Mouse (Mus musculus): ENCODE data around the gene Fosb.

Gene Fosb

DNA sequence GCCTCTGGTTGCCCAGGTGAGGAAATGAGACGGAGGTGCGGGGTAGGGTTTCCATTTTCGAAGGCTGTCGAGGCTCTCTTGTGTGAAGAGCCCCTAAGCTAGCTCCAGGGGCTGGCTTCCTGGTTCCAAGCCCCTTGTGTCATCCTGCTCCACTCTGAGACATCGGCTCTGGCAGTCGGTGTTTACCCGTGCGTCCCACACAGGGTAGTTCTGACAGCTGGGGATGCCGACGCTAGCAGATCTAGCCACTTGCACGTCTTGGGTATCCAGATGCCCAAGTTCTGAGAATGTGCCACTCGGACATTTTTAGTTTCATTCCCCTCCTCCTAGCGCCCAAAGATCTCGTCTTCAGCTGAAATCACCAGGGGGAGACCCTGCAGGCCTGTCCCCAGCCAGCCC, 26.4 kb downstream of the Fosb start:
- CTCF ChIA-PET, result interaction anchor here (0.6 kb wide), 1 partner anchor 327 kb away, joined by 3 read pairs; no protein-coding TSS in a partner anchor

DNA sequence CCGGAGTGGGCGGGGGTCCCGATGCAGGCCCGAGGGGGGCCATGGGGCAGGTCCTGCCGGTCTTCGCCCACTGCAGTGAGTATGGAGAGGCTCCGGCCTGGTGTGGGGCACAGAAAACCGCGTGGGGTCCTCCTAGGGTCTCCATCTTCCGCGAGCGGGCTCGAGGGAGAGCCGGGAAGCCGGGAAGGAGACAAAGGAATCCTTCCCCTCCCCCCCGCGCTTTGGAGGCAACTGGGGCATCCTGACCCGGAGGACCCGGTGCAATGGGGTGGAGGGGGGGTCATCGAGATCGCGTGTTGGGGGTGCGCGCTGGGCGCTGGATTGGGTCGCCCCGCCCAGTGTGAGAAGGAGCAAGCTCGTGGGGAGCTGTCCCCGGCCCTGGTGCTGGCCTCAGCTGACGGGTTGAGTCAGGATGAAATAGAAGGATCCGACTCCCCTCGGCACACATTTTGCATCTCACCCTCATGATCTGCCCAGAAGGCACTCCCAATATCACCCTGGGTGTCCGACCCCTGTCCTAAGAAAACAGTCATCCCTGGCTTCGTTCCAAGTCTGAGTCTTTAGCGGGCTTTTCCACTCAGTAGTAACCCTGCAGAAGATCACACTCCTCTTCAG, 27.0 kb downstream of the Fosb start:
- CTCF ChIA-PET, result interaction anchor here (0.6 kb wide), 1 partner anchor 326 kb away, joined by 3 read pairs; no protein-coding TSS in a partner anchor

DNA sequence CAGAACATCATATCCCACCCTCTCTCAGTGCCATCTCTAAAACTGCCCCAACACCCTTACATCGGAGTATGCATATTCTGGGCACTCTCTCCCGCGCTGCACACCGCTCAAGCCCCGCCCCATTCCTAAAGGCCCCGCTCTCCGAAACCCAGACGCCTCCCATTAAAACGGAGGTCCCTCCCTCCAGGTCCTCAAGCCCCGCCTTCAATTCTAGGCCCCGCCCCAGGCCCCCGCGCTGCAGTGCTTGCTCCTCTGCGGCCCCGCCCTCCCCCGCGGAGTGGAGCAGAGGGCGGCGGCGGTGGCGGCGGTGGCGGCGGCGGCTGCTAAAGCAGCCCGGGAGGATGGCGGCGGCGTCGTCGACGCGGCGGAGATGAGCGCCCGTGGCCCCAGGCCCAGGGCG, 27.5 kb downstream of the Fosb start, which contains the start of gene Rtn2:
Gene Rtn2 (plus strand): TSS at position 240 of the 400 bp plus-strand sequence.
- CTCF ChIA-PET, result interaction anchor here (0.6 kb wide), 1 partner anchor 13 kb away, joined by 7 read pairs; no protein-coding TSS in a partner anchor

DNA sequence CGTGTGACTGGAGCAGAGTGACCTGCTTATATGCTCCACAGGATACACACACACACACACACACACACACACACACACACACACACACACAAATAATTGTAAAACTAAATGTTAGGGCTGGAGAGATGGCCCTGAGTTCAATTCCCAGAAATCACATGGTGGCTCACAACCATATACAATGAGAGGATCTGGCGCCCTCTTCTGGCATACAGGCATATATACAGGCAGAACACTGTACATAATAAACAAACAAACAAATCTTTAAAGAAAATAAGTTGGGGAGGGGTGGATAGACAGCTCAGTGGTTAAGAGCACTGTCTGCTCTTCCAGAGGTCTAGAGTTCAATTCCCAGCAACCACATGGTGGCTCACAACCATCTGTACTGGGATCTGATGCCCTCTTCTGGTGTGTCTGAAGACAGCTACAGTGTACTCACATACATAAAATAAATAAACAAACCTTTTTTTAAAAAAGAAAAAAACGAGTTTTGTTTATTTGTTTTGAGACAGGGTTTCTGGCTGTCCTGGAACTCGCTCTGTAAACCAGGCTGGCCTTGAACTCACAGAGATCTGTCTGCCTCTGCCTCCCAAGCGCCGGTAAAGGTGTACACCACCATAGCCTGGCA, 28.1 kb downstream of the Fosb start:
- CTCF ChIA-PET, result interaction anchor here (0.5 to 1.8 kb wide), 5 partner anchors 14 to 87 kb away, joined by 3 to 7 read pairs (median 4); no protein-coding TSS in a partner anchor

DNA sequence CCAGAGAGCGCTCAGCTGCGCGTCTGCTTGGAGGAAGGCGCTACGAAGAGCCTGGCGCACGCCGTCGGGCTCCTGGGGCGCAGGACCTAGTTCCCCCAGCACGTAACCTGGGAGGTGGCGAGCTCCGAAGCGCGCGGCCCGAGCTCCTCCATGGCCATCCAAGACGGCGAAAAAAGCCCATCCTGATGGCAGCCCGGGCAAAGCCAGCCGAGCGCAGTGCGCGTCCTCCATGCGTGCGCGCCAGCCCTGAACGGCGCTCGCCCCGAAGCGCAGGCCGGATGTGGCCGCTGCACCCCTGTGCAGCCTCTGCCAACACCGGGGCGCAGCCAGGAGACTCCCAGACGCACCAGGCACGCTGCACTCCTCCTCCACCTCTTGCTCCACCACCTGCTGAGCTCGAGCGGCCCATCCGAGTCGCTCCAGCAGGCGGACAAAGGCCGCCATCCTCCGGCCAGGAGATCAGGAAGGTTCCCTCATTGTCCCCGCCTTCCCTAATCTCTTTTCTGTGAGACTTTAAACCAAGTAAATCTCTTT, 30.2 kb downstream of the Fosb start, which contains the start of gene Ppm1n:
Gene Ppm1n (minus strand): TSS at position 484 of the 534 bp plus-strand sequence.
- CTCF ChIA-PET, result interaction anchor here (0.6 kb wide), 1 partner anchor 12 kb away, joined by 3 read pairs; no protein-coding TSS in a partner anchor

DNA sequence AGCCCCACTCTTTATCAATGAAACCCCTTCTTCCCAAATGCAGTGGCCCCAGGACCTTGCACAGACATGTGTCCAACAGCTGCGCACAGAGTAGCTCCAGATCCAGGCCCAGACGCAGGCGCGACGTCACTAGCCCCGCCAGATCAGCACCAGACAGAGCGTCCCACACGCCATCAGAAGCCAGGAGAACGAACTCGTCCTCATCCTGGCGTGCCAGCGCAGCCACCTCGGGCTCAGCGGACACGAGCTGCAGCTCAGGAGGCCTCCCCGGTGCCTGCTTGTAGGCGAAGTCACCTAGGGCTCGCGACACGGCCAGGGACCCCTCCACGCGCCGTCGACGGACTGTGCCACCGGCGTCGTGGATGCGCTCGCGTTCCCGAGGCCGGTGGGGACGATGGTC, 30.8 kb downstream of the Fosb start:
- CTCF ChIA-PET, result interaction anchor here (0.5 kb wide), 1 partner anchor 32 kb away, joined by 3 read pairs; no protein-coding TSS in a partner anchor

DNA sequence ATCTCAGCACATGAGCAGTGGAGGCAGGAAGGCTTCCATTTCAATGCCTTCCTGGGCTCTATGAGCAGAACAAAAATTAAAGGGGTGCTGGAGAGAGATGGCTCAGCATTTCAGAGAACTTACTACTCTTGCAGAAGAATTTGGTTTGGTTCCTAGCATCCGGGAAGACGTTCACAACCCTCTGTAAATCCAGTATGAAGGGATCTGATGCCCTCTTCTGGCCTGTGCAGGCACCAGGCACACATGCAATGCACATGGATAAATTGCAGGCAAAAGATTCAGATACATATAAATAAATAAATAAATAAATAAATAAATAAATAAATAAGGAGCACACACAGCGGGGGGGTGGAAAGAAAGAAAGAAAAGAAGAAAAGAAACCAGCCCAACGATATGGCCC, 33.6 kb downstream of the Fosb start:
- CTCF ChIA-PET, result interaction anchor here (0.6 to 1.1 kb wide), 3 partner anchors 9 to 58 kb away, joined by 3 to 4 read pairs (median 4); no protein-coding TSS in a partner anchor

DNA sequence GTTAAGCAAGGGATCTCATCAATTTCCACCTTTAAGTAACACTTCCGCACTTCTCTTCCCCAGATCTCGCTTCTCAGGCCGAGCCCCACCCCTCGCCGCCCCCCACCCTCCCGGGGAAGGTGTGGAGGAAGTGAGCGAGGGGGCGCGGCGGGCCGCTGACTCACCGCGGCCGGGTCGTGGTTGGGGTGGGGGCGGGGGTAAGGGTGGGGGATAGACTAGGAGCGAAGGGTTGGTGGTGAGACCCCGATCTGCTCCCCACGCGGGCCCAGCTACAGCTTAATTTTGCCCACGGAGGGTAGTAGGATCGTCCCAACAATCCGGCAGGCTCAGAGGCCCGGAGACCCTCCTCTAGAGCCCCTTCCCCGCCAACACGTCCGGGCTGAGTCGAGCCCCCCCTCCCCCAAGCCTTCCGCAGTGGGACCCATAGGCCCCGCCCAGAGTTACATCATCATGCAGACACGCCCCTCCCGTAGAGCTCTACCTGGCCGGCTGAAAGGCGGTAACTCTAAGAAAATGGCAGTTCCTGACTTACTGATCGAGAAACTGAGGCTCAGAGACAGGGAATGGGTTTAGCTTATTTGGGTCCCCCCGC, 37.6 kb downstream of the Fosb start:
- CTCF ChIA-PET, result interaction anchor here (0.6 to 1.3 kb wide), 2 partner anchors 33 to 40 kb away, joined by 3 to 16 read pairs; no protein-coding TSS in a partner anchor

DNA sequence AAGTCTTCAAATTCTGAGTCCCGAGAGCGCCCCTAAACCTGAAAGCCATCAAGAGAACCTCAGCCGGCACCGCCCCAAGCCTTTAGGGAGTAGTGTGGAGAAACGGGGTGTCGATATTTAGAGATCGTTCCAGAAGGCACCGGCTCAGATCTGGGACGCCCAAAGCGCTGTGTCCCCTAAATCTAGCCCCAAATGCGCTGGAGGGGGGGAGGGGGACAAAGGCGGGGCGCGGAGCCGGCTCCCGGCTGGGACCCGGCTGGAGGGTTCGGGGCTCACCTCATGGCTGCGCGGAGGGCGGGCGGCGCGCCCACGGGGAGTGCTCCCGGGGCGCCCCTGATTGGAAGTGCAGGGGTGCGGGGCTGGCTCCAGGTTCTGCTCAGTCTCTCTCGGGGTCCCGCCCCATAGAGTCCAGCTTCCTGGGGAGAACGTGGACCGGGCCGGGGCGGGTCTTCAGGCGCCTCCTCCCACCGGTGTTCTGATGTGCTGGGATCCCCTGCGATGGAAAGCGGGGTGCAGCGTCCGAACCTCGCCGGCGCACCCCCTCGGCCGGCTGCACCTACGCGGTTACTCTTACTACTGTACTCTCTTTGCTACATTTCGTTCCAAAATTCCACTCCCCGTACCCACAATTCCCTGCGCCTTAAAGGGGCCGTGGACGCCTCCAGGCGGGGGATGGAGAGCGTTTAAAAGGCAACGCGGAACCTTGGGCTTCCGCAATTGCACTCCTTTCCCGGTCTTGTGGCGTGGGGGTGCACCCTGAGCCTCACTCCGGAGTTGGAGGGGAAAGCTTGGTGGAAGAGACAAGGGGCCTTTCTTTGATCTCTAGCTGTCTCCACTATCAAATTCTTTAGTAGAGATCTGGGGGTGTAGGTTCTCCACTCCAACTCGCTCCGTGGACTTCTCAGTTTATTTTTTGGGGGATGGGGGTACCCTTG, 38.3 kb downstream of the Fosb start, which contains the start of gene Vasp:
Gene Vasp (minus strand): TSS at position 580 of the 935 bp plus-strand sequence.
- CTCF ChIA-PET, result interaction anchor here (0.6 to 1.3 kb wide), 2 partner anchors 39 to 134 kb away, joined by 3 read pairs; no protein-coding TSS in a partner anchor

DNA sequence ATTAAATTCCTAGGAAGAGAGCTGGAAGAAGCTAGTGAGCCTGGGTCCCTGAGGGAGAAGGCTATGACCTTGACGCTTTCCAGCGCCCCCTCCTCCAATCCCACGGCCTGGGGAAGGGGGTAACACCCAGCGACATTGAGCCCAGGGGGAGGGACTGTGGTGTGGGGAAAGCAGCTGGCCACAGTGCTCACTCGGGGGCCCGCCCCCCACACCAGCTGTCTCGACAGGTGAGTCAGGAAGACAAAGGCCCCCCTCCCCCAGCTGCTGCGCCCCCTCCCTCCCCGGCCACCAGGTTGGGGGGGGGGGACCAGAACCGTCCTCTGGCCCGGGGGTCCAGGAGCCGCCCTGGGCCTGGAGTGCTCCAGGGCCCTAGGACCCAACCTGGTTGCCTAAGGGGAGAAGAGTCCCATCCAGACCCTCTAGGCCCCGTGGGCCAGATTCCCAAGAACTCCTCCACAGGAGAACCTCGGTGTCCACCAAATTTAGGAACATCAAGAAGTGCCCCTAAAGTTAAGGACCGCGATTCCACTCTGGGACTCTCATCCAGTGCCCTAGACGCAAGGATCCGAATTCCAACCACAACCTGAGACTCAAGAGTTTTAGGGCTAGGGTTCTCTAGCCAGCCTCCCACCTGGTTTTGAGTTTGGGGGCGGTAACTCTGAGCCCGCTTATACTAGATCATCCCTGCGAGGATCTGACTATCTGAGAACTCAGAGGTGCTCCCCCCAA, 39.2 kb downstream of the Fosb start:
- CTCF ChIA-PET, result interaction anchor here (0.5 to 1.3 kb wide), 8 partner anchors 22 to 254 kb away, joined by 3 to 7 read pairs (median 3); no protein-coding TSS in a partner anchor

DNA sequence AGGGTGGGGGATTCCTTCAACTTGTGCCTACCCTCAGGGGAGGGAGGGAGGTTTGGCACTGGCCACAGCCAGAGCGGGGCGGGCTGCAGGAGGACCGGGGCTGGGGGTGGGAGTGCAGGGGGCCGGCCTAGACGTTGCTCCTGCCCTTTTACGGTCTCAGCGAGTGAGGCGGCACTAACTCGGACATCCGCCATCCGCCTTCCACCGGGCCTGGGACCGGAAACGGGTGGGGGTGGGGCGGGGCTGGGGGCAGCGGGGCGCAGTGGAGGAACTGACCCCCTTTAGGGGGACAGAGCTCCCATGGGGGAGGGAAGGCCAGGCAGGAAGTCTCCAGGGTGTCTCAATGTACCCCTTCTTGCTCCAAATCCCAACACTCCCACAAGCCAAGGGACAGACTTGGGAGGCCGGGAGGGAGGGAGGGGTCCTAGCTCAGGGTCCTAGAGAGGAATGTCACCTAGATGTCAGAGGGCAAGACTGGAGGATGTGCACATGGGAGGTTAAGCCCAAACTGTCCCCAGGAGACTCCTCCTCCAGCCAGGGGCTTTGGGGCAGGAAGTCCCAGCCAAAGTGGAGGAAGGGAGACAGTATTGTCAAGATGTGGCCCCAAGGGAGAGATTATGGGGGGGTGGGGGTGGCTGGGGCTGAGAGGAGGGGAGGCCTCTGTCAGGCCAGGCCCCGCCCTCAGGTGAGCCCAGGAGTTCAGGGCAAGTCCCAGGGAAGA, 40.0 kb downstream of the Fosb start:
- CTCF ChIA-PET, result interaction anchor here (0.6 to 1.0 kb wide), 5 partner anchors 21 to 53 kb away, joined by 3 to 7 read pairs (median 3); no protein-coding TSS in a partner anchor

DNA sequence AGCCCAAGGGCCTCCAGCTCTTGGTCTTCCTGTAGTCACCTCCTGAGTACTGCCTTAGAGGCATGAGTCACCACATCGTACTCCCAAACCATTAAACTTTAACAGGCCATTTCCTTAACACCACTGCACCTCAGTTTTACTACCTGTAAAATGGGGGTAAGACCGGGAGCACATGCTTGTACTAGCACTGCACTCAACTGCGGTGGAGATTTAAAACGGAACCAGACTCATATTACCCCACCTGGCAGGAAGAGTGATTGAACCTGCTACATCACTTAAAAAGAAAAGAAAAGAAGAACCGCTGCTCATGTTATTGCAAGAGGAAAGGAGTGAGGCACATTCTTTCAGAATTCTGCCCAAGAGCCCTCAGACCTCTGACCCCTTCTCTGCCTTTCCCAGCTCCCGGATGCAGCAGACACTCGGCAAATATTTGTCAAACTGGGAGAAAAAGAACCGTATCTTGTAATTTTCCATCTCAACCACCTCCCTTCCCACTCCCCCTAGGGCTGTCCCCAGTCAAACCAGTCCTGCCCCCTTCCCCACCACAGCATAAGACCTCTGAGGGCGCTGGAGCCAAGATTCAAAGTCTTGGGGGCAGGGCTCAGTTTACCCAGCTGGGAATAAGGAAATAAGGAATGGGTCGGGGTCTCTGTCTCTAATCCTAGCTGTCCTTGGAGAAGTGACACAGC, 40.7 kb downstream of the Fosb start:
- CTCF ChIA-PET, result no interaction called here

DNA sequence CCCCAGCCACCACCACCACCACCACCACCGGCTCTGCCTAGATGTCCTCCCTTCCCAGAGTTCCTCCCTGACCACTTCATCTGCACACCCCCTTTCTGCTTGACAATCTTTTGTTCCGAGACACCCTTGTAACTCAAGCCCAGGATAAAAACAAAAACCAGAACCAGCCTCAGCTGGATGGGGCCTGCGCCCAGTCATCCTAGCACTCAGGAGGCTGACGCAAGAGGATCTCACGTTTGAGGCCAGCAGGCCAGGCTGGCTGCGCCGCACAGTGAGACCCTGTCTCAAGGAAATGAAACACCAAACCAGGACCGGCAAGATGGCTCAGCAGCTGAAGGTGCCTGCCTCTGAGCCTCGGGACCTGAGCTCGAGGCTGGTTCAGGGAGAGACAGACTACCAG, 42.8 kb downstream of the Fosb start:
- CTCF ChIA-PET, result interaction anchor here (0.6 to 1.6 kb wide), 2 partner anchors 22 to 27 kb away, joined by 5 to 10 read pairs; no protein-coding TSS in a partner anchor

DNA sequence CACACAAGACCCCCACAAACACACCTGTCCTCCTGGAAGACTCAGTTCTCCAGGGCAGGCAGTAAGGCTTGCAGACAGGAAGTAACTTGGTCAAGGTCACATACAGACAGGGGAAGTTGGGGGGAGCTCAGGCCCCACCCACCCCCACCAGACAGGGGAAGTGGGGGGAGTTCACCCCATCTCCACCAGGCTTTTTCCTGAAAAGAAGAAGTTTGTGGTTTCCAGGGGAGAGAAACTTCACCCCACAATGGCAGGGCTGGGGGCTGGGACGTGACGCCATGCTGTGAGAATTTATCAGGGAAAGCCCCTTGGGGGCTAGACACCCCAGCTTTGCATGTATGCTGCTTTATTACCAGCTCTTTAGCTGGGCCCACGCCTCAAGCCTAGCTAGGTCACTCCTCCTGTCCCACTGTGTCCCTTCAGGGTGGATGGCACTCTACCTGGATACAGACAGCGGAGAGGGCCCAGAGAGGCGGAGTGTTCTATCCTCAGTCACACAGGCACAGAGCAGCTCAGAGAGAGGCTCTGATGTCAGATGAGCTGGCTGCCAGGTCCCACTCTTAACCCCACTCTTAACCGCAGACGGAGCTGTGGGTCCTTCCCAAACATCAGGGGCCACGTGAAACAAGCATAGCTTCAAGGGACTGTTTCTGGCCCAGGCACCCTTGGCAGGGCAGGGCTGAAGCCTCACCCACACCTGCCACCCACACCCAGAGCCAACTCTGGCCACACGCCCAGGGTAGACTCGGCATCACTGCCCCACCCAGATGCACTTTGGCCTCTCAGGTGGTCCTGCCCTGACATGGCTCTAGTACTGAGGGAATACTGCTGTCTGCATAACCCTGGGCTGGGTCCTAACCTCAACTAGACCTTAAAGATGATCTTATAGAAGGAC, 43.7 kb downstream of the Fosb start:
- CTCF ChIA-PET, result interaction anchor here (0.6 to 1.2 kb wide), 2 partner anchors 31 to 36 kb away, joined by 4 to 9 read pairs; no protein-coding TSS in a partner anchor

DNA sequence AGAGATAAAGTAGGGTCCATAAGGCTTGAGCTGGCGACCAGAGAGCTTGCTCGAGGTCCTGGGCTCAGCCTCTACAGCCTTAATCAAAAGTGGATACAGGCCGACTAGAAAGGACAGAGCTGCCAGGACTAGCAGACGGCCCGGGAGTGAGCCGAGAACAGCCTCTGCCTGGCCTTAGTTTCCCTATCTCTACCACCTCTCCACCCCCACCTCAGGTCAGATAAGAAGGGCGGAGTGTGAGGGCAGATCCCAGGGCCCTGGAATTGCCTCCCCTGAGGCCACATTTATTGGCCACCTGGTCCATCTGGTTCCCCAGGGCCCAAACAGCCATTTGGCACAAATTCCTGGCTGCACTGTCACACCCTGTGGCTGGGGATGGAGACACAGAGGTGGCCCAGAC, 44.7 kb downstream of the Fosb start:
- CTCF ChIA-PET, result interaction anchor here (0.5 to 1.2 kb wide), 2 partner anchors 37 to 92 kb away, joined by 3 to 4 read pairs; no protein-coding TSS in a partner anchor

DNA sequence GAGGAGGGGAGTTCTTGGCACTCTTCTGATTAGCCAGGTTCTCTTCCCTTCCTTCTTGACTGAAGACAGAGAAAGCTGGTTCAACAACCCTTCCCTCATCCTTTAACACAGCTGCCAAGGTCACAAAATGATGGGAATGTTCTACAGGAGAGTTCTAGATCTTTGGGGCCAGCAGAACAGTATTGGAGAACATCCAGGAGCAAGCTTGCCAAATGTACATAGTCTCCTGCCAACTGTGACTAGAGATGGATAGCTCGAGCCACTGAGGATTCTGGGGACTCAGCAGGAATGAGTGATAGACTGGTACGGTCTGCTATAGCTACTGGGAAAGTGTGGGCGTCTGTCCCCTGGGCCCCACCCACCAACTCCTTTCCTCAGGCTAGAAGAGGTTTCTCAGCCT, 51.5 kb downstream of the Fosb start:
- CTCF ChIA-PET, result no interaction called here

DNA sequence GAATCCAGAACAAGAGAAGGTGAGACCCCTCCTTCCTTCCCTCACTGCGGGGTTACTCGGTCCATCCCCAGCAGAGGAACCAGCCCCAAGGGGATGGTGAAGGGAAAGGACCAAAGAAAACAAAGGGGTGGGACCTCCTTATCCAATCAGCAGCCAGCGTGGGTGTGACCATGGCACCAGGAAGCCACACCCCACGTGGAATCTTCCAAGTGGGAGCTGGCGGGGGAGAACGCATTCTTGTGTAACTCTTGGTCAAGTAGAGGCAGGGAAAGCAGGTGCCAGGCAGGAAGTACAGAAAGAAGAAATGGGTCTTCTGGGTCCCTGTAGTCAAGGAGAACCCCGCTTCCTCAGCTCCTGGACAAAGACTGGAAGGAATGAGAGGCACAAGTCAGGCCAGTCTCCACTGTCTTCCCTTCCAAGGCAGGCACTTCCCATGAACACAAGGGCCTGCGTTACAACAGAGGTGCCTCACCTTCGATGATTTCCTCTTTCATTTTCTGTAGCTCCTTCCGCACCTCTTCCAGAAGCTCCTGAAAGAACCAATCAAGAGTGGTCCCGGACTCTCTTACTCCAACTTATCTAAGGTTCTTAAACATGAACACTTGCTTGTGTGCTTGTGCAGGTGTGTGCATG, 52.3 kb downstream of the Fosb start:
- CTCF ChIA-PET, result no interaction called here

All from spleen, embryonic (tissue).